Mouse (Mus musculus) neutrophil, adult 83 days (primary cell): ENCODE results near the gene Ccdc121. TPM values are rescaled to one million over a fixed set of nuclear protein-coding genes. Genes with fewer than 3 reads are reported as not detected.

ENCODE experiments used
- total RNA-seq, 2 experiments: library from RNA; stranded (reverse); gene quantifications; one replicate each; pipeline ENCODE4 v1.2.4; 2023

Ccdc121 gene
- total RNA-seq: not detected

DNA sequence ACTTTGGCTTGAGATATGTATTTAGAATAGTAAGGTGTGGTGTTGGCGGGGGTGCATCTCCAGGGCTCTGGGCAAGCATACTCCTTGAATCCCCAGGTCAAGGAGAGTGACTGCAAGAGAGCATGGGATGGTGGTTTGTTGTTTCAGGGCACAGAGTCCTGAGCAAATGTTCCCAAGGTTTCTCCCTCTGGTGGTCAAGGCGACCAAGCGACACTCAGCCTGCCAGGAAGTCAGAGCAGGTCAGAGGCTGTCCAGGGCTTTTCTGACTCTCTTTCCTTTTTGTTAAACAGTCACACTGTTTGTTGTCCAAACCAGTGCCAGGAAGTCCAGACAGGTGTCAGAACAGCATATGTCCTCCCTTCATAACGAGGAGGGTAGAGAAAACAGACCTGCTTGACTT, at the start of gene Ccdc121:
Ccdc121 (minus strand) TSS at position 145 of the 400 bp plus-strand sequence.

Other genes starting within 250 kb of the Ccdc121 start
- not detected for gene Cnih3, start 158.8 kb downstream of the Ccdc121 start, total RNA-seq
- not detected for gene Dnah14, start 65.1 kb upstream of the Ccdc121 start, total RNA-seq